Mouse (Mus musculus) forebrain, embryonic 15.5 days (tissue): ENCODE data around the gene Crhbp. TPM values are rescaled to one million over a fixed set of nuclear protein-coding genes. Genes with fewer than 3 reads are reported as not detected.
A peak's percentile ranks its signal among the peaks of the same experiment; 100 is the strongest.

Experiments
- ATAC-seq: fragments of 200-750 bp; cut with Nextera tagmentation; replicated peaks from 2 replicates; pipeline ENCODE4 v1.8.0; 2017; ENCODE audit warnings: mild to moderate bottlenecking, moderate TSS enrichment, moderate library complexity
- H3K27ac ChIP-seq: fragments of 300-500 bp; sonication (generic); replicated peaks from 2 replicates; pipeline ENCODE4 v1.5.1; 2015; ENCODE audit warnings: mild to moderate bottlenecking, inconsistent platforms
- H3K27me3 ChIP-seq: fragments of 300-500 bp; sonication (generic); 2 replicates; pipeline ENCODE4 v1.6.1; 2015; ENCODE audit warnings: inconsistent platforms
- H3K36me3 ChIP-seq: fragments of 300-500 bp; sonication (generic); 2 replicates; pipeline ENCODE4 v1.6.1; 2015; ENCODE audit warnings: mild to moderate bottlenecking, inconsistent platforms
- H3K4me1 ChIP-seq: fragments of 300-500 bp; sonication (generic); 2 replicates; pipeline ENCODE4 v1.6.1; 2015; ENCODE audit warnings: inconsistent platforms
- H3K4me2 ChIP-seq: fragments of 300-500 bp; sonication (generic); replicated peaks from 2 replicates; pipeline ENCODE4 v1.6.1; 2015; ENCODE audit warnings: mild to moderate bottlenecking, inconsistent platforms
- H3K4me3 ChIP-seq: fragments of 300-500 bp; sonication (generic); 2 replicates; pipeline ENCODE4 v1.5.1; 2015; ENCODE audit warnings: mild to moderate bottlenecking, inconsistent platforms
- H3K9ac ChIP-seq: fragments of 300-500 bp; sonication (generic); replicated peaks from 2 replicates; pipeline ENCODE4 v1.6.1; 2015; ENCODE audit warnings: mild to moderate bottlenecking, inconsistent platforms
- H3K9me3 ChIP-seq: fragments of 300-500 bp; sonication (generic); 2 replicates; pipeline ENCODE4 v1.6.1; 2016; ENCODE audit warnings: inconsistent platforms
- WGBS: fragments of 180-500 bp; shearing (Covaris S2); methylation state at CpG from one replicate; pipeline ENCODE4 v1.1.7; 2015; ENCODE audit warnings: mixed read lengths; 5-methylcytosine and 5-hydroxymethylcytosine counted together
- polyA plus RNA-seq: library from polyadenylated mRNA; unstranded; fragments of >200 nt; fragmentation: Nextera tagmentation; extraction: Ambion mirVana; gene quantifications from 2 replicates; pipeline ENCODE4 v1.2.1, GENCODE M21; 2015

Gene Crhbp
- polyA plus RNA-seq, 1 experiment from 2014 or later = 1.3 TPM

- Histone ChIP-seq H3K4me2 (no peak overlapping the region), H3K4me1 (no peaks in the 10 kb centered on the region), H3K9me3 (no peaks in the 10 kb centered on the region), H3K27me3 (no peaks in the 10 kb centered on the region), H3K27ac (no peak overlapping the region), H3K9ac (no peak overlapping the region), H3K36me3 (no peaks in the 10 kb centered on the region), H3K4me3 (no peak overlapping the region)
- ATAC-seq = no peak
- WGBS = 71% methylated on average over 2 of the region's 2 CpGs
Observed at GRCm38 (mm10) chr13:95412257-95412656, 32.5 kb downstream of the Crhbp start.

GRCm38 (mm10) chr13:95393242-95393641 lies 51.5 kb downstream of the Crhbp start:
- Histone ChIP-seq H3K4me2 (no peak overlapping the region), H3K9me3 (no peaks in the 10 kb centered on the region), H3K9ac (no peak overlapping the region), H3K27me3 (no peaks in the 10 kb centered on the region), H3K36me3 (no peaks in the 10 kb centered on the region), H3K4me1 (no peaks in the 10 kb centered on the region), H3K4me3 (no peak overlapping the region), H3K27ac (no peak overlapping the region)
- 88% methylated on average over 7 of the region's 7 CpGs for WGBS
- ATAC-seq = no peak

GRCm38 (mm10) chr13:95389866-95390865 lies 54.6 kb downstream of the Crhbp start:
- WGBS = 33% methylated on average over 24 of the region's 24 CpGs
- no peaks in the 10 kb centered on the region for H3K4me1 ChIP-seq
- no peak overlapping the region for H3K27ac ChIP-seq
- no peaks in the 10 kb centered on the region for H3K9me3 ChIP-seq
- no peaks in the 10 kb centered on the region for H3K27me3 ChIP-seq
- no peak overlapping the region for H3K4me2 ChIP-seq
- no peaks in the 10 kb centered on the region for H3K36me3 ChIP-seq
- H3K9ac ChIP-seq = no peak overlapping the region
- H3K4me3 ChIP-seq = no peak overlapping the region
- ATAC-seq = peak; percentile 68

GRCm38 (mm10) chr13:95388226-95388625 lies 56.5 kb downstream of the Crhbp start:
- Histone ChIP-seq H3K9me3 (no peaks in the 10 kb centered on the region), H3K4me2 (no peak overlapping the region), H3K27me3 (no peaks in the 10 kb centered on the region), H3K4me1 (no peaks in the 10 kb centered on the region), H3K36me3 (no peaks in the 10 kb centered on the region), H3K27ac (no peak overlapping the region), H3K9ac (no peak overlapping the region), H3K4me3 (no peak overlapping the region)
- 82% methylated on average over 5 of the region's 5 CpGs for WGBS
- no peak for ATAC-seq

GRCm38 (mm10) chr13:95382418-95382817 lies 62.3 kb downstream of the Crhbp start:
- H3K4me3 ChIP-seq = no peak overlapping the region
- no peak overlapping the region for H3K9ac ChIP-seq
- no peaks in the 10 kb centered on the region for H3K36me3 ChIP-seq
- H3K27ac ChIP-seq = no peak overlapping the region
- no peaks in the 10 kb centered on the region for H3K4me1 ChIP-seq
- 97% methylated on average over 5 of the region's 5 CpGs for WGBS
- no peaks in the 10 kb centered on the region for H3K27me3 ChIP-seq
- no peaks in the 10 kb centered on the region for H3K9me3 ChIP-seq
- no peak for ATAC-seq
- no peak overlapping the region for H3K4me2 ChIP-seq

Other genes with a start within 250 kb of the Crhbp start
- 4.8 and 7.4 TPM in 2 replicates for gene Pde8b, start 194.6 kb downstream of the Crhbp start, polyA plus RNA-seq
- 40.4 and 42.7 TPM in 2 replicates for gene Zbed3, start 121.3 kb downstream of the Crhbp start, polyA plus RNA-seq
- gene Aggf1, start 69.6 kb downstream of the Crhbp start, polyA plus RNA-seq = 45.3 and 46.9 TPM in 2 replicates
- gene S100z, start 33.8 kb upstream of the Crhbp start, polyA plus RNA-seq = not detected in 2 replicates
- 0.29 TPM in 1 of 2 replicates, not detected in the other for gene F2rl1, start 80.3 kb upstream of the Crhbp start, polyA plus RNA-seq
- 78.9 and 82.8 TPM in 2 replicates for gene F2r, start 173.6 kb upstream of the Crhbp start, polyA plus RNA-seq